Mouse (Mus musculus) neutrophil, adult 59 days (primary cell): ENCODE data around the gene Akr1b8. TPM values are rescaled to one million over a fixed set of nuclear protein-coding genes. Genes with fewer than 3 reads are reported as not detected.

Experiments used
- total RNA-seq, 2 experiments: library from RNA; stranded (reverse); gene quantifications; 1 replicate in 1 of 2; 2 replicates in 1 of 2; pipeline ENCODE4 v1.2.4; 2023

Akr1b8 gene
- not detected for total RNA-seq

DNA sequence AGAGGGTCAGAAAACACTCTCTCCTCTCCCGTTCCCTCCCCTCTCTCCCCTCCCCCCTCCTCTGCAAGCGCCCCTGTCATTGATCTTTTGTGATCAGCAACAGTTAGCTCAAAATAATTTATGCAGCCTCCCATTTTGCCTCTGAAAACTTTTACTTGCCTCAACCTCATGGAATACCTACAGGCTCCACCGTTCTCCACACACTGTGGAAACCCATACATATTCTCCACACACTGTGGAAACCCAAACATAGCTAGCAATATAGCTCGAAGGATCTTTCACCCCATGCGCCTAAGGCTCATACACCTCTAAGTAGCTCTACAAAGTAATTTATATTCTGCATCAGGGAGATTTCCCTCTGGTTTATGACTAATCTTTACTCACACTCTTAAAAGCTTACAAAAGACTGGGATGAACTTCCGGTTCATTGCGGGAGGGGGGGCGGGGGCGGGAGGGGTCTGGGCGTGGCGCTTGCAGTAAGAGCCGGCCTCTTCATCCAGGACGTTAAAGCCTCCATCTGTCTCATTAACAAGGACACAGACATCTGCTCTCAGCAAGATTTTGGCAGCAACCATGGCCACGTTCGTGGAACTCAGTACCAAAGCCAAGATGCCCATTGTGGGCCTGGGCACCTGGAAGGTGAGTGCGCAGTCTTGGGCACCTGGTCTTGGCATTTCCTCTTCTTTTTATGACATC, at the start of gene Akr1b8:
Akr1b8 (plus strand) TSS at position 462 of the 696 bp plus-strand sequence.

GRCm38 (mm10) chr6:34316854-34317771, 36.8 kb upstream of the Akr1b8 start, which contains the start of gene Akr1b3:
Akr1b3 (minus strand) TSS chr6:34317478.

DNA sequence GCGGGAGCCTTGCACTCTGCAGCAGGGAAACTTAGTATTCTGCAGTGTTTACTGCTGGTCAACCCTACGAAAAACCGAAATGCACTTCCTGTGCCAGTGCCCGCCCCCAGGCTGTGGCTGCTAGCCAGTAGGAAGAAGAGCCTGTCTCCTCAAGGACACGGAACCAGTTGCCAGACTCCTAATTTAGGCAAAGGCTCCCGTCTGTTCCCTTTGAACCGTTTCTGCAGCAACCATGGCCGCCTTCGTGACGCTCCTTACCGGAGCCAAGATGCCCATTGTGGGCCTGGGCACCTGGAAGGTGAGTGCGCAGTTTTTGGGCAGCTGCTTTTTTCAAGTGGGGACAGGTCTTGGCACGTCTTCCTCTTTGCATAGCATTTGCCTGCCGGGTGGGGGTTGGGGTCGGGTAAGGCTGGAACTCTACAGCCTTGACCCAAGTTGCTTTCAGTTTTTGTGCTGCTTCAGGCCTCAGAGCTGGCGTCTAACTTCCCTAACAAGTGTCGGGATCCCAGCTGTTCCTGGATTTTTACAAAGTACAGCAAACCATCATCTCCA, 30.3 kb downstream of the Akr1b8 start, which contains the start of gene Akr1b10:
Akr1b10 (plus strand) TSS at position 109 of the 552 bp plus-strand sequence.

DNA sequence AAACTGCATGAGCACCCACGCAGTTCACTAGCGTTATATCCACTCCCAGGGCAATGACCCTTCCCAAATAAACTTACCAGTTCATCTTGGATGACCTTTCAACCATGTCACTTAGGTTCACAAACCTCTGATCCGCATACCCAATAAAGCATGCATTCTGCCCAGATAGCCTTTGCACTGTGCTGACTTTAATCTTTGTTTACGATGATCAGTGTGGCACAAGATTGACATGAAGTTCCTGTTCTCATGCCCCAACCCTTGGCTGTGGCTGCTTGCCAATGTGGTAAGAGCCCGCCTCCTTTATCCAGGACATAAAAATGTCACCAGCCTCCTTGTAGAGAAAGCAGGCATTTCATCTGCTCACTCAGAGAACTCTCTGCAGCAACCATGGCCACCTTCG, 58.1 kb downstream of the Akr1b8 start, which contains the start of gene Akr1b7:
Akr1b7 (plus strand) TSS at position 312 of the 400 bp plus-strand sequence.

Other genes starting within 250 kb of the Akr1b8 start
- gene Slc35b4, start 177.0 kb upstream of the Akr1b8 start, total RNA-seq: 10 to 100 TPM; 16.6 to 17.9 TPM
- gene Akr1b3, start 36.6 kb upstream of the Akr1b8 start, total RNA-seq: 10 to 100 TPM; 38.8 to 56.7 TPM
- gene Akr1b10, start 30.1 kb downstream of the Akr1b8 start, total RNA-seq: 10 to 100 TPM in 1 of 2 experiments, 1 to 10 TPM in 1; 9.0 to 15.2 TPM
- under 1 TPM in 1 of 2 experiments, not detected in 1; 0.29 TPM for gene Akr1b7, start 58.2 kb downstream of the Akr1b8 start, total RNA-seq
- 10 to 100 TPM; 10.9 to 15.1 TPM for gene Bpgm, start 122.1 kb downstream of the Akr1b8 start, total RNA-seq
- under 1 TPM; 0.29 to 0.35 TPM for gene Cald1, start 244.4 kb downstream of the Akr1b8 start, total RNA-seq